Comparison of ENCODE assay signal across 8 mouse cellular contexts in the genomic region with DNA sequence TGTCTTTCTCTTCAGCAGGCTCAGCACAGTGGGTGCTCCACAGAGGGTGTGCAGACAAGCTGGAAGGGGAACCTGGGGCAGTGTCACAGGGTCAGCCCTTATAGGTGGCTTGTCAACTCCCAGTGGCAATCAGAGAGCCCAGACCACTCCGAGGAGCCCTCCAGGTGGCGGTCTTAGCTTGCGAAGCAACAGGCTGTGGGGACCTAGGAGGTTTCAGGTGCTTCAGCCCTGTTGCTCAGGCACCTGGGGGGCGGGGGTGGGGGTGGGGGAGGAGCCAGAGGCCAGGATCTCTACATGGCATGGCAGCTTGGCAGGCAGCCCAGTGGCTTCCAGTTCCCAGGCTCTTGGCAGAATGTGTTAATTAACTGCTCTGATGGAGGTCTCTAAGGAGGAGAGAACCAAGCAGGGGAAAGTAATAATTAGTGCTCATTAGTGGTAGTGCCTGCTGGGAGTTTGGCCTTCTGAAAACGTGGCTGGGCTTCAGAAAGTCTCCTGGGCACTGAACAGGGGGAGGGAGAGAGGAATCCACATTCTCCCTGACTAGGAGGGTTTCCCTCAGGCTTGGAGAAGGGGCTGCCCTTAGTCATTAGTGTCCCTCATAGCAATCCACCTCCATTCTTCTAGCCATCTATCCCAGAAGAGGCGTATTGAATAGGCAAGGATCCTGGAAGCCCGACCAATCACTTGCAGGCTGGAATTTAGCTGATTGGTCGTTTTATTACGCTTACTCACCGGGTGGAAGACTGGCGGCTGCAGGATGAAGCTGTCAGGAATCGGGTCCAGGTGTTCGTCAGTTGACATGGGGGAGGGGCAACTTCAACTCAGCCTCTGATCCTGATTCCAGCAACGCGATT. TPM values are rescaled to one million over a fixed set of nuclear protein-coding genes. Genes with fewer than 3 reads are reported as not detected.
A peak's percentile ranks its signal among the peaks of the same experiment; 100 is the strongest.
DNase-seq lines count a peak whose midpoint lies in the region; ATAC-seq lines count a peak whose summit lies in the region.

No protein-coding gene starts in this region.

- no peaks in the 10 kb centered on the region for H3K36me3 ChIP-seq in forebrain, embryonic 16.5 days (ENCODE audit: control insufficient read depth, insufficient read depth)
- no peaks in the 10 kb centered on the region for H3K36me3 ChIP-seq in limb, embryonic 12.5 days

- peaks cover 19% of the 10 kb centered on the region for H3K4me1 ChIP-seq in forebrain, embryonic 16.5 days (replicated peaks; ENCODE audit: control insufficient read depth, insufficient read depth, low read length)
- H3K4me1 ChIP-seq in limb, embryonic 12.5 days (replicated peaks): peaks cover 33% of the 10 kb centered on the region

- under 1% methylated on average over 15 of the region's 15 CpGs for WGBS in forebrain, embryonic 16.5 days
- 2% methylated on average over 15 of the region's 15 CpGs for WGBS in limb, embryonic 12.5 days

- H3K27me3 ChIP-seq in forebrain, embryonic 16.5 days (replicated peaks; ENCODE audit: control insufficient read depth, insufficient read depth, low read length): no peaks in the 10 kb centered on the region
- H3K27me3 ChIP-seq in limb, embryonic 12.5 days: no peaks in the 10 kb centered on the region

- peak overlapping the region; percentile 74 for H3K4me2 ChIP-seq in forebrain, embryonic 16.5 days (ENCODE audit: low read length)
- H3K4me2 ChIP-seq in limb, embryonic 12.5 days: peak overlapping the region; percentile 64

- no peaks in the 10 kb centered on the region for H3K9me3 ChIP-seq in forebrain, embryonic 16.5 days (ENCODE audit: control insufficient read depth, low read length)
- H3K9me3 ChIP-seq in limb, embryonic 12.5 days: no peaks in the 10 kb centered on the region

- H3K9ac ChIP-seq in forebrain, embryonic 16.5 days (replicated peaks; ENCODE audit: low read depth, low read length): peak overlapping the region; percentile 27; the same call in 1 of the 2 replicates
- no peak overlapping the region for H3K9ac ChIP-seq in limb, embryonic 12.5 days (replicated peaks)

- H3K4me3 ChIP-seq in forebrain, embryonic 16.5 days (replicated peaks; ENCODE audit: low read length): peak overlapping the region; percentile 41
- H3K4me3 ChIP-seq in limb, embryonic 12.5 days (replicated peaks): peak overlapping the region; percentile 29

- DNase-seq in urinary bladder, postnatal 25 days (ENCODE audit: low spot score): peak; percentile 12
- DNase-seq in urinary bladder, adult 2 months (ENCODE audit: low spot score): no peak
- DNase-seq in kidney, adult 8-10 months: peak; percentile 82 to 84
- DNase-seq in neural tube, embryonic 10.5 days (ENCODE audit: extremely low spot score, low spot score): peak; percentile 17
- DNase-seq in thymus, postnatal 14 days: no peak
- no peak for DNase-seq in gastrocnemius, adult 18-20 months (ENCODE audit: low spot score)

- peak overlapping the region; percentile 75 for H3K27ac ChIP-seq in forebrain, embryonic 16.5 days (ENCODE audit: low read length)
- H3K27ac ChIP-seq in limb, embryonic 12.5 days: peak overlapping the region; percentile 90

- peak; percentile 91 for ATAC-seq in forebrain, embryonic 16.5 days
- peak; percentile 81 for ATAC-seq in limb, embryonic 12.5 days (ENCODE audit: insufficient number of reproducible peaks, insufficient read depth, low FRiP score, low TSS enrichment, low read depth)

RNA-seq across cellular contexts. Expression of gene Lgals12, which starts 0.8 kb away (rescaled TPM):
- 2.0 and 3.5 TPM in 2 replicates for polyA plus RNA-seq in urinary bladder, adult 2 months (2012; rRNA removed)
- polyA plus RNA-seq in forebrain, embryonic 16.5 days (2015; fragmentation: Nextera tagmentation; extraction: Ambion mirVana): 0.16 TPM in 1 of 2 replicates, not detected in the other
- polyA plus RNA-seq in limb, embryonic 12.5 days (2016; fragmentation: Nextera tagmentation; extraction: Ambion mirVana): 0.37 and 0.44 TPM in 2 replicates
- total RNA-seq in gastrocnemius, adult 18-20 months (2021): 1 to 10 TPM in 1 of 2 experiments, under 1 TPM in 1; 0.89 to 1.1 TPM

RNA-seq across cellular contexts. Expression of gene Hrasls5, which starts 6.2 kb away (rescaled TPM):
- polyA plus RNA-seq in urinary bladder, adult 2 months (2012; rRNA removed): not detected in 2 replicates
- not detected in 2 replicates for polyA plus RNA-seq in forebrain, embryonic 16.5 days (2015; fragmentation: Nextera tagmentation; extraction: Ambion mirVana)
- not detected in 2 replicates for polyA plus RNA-seq in limb, embryonic 12.5 days (2016; fragmentation: Nextera tagmentation; extraction: Ambion mirVana)
- total RNA-seq in gastrocnemius, adult 18-20 months (2021): not detected

RNA-seq across cellular contexts. Expression of gene Pla2g16, which starts 48.9 kb away (rescaled TPM):
- polyA plus RNA-seq in urinary bladder, adult 2 months (2012; rRNA removed): 41.3 and 43.5 TPM in 2 replicates
- 3.3 and 4.5 TPM in 2 replicates for polyA plus RNA-seq in forebrain, embryonic 16.5 days (2015; fragmentation: Nextera tagmentation; extraction: Ambion mirVana)
- 6.7 and 7.4 TPM in 2 replicates for polyA plus RNA-seq in limb, embryonic 12.5 days (2016; fragmentation: Nextera tagmentation; extraction: Ambion mirVana)
- total RNA-seq in gastrocnemius, adult 18-20 months (2021): 100 to 1,000 TPM; 102 to 122 TPM

Comparison
In these comparisons a context has a peak if more than half of its experiments do, and no peak if none do; other contexts are left out.
1. DNase-seq: peak in urinary bladder, postnatal 25 days (single experiment), kidney, adult 8-10 months (2 of 2) and neural tube, embryonic 10.5 days (single experiment); none in urinary bladder, adult 2 months (single experiment), thymus, postnatal 14 days (single experiment) and gastrocnemius, adult 18-20 months (single experiment).